Mouse (Mus musculus) kidney, adult 10 weeks (tissue): ENCODE results near the gene Tspan8. TPM values are rescaled to one million over a fixed set of nuclear protein-coding genes. Genes with fewer than 3 reads are reported as not detected.

ENCODE experiments used
- polyA plus RNA-seq: library from polyadenylated mRNA; stranded (reverse); fragments of 350-450 nt; fragmentation: Illumina TruSeq; extraction: RNeasy Lipid Tissue Mini Kit (QIAGEN cat#74804); gene quantifications from one replicate; pipeline ENCODE4 v1.2.3, GENCODE M21; 2014; ENCODE audit warnings: low read depth, low replicate concordance

The Tspan8 gene
- polyA plus RNA-seq, result 270 TPM

GRCm38 (mm10) chr10:115816511-115816910, at the start of gene Tspan8:
Gene Tspan8, plus strand, starts transcription at chr10:115816832.

Other genes with a start within 250 kb of the Tspan8 start
- gene A930009A15Rik, start 246.8 kb upstream of the Tspan8 start, polyA plus RNA-seq, result not detected
- gene Lgr5, start 229.1 kb upstream of the Tspan8 start, polyA plus RNA-seq, result 0.89 TPM
- 2.3 TPM for gene Ptprr, start 201.4 kb downstream of the Tspan8 start, polyA plus RNA-seq